Mouse (Mus musculus): ENCODE results near the gene Prl2b1.

Prl2b1 gene

GRCm38 (mm10) chr13:27390746-27391145 lies at the start of gene Prl2b1:
TSS of gene Prl2b1 (minus strand) at chr13:27390846.
- DNase-seq (ENCODE audit: low read depth, low spot score) = no peak

- no peak for DNase-seq (ENCODE audit: low read depth, low spot score)
These were observed 47.9 kb upstream of the Prl2b1 start, which contains the start of gene Prl8a6 for GRCm38 (mm10) chr13:27438588-27438987. TSS of gene Prl8a6 (minus strand) at chr13:27438688.

- DNase-seq (ENCODE audit: low read depth, low spot score) = no peak
These were observed 42.5 kb upstream of the Prl2b1 start for GRCm38 (mm10) chr13:27433159-27433558.

GRCm38 (mm10) chr13:27413640-27414039 lies 23.0 kb upstream of the Prl2b1 start:
- DNase-seq (ENCODE audit: low read depth, low spot score) = no peak

GRCm38 (mm10) chr13:27399061-27399724 lies 8.5 kb upstream of the Prl2b1 start:
- DNase-seq (ENCODE audit: low read depth, low spot score) = peak; percentile 44

- no peak for DNase-seq (ENCODE audit: low read depth, low spot score)
These were observed 45.3 kb downstream of the Prl2b1 start, which contains the start of gene Prl8a2 for GRCm38 (mm10) chr13:27345373-27345772. TSS of gene Prl8a2 (plus strand) at chr13:27345673.

GRCm38 (mm10) chr13:27342733-27343275 lies 47.8 kb downstream of the Prl2b1 start:
- DNase-seq (ENCODE audit: low read depth, low spot score) = no peak

GRCm38 (mm10) chr13:27334989-27335388 lies 55.7 kb downstream of the Prl2b1 start:
- no peak for DNase-seq (ENCODE audit: low read depth, low spot score)

All from forelimb bud, embryonic 11.5 days (tissue).